Mouse (Mus musculus) testis, postnatal 14 days (tissue): ENCODE data around the gene Btnl4.
A peak's percentile ranks its signal among the peaks of the same experiment; 100 is the strongest.
"Not testable (repeated sequence)": the region's sequence is repeated elsewhere in the genome, so short reads cannot be mapped to it uniquely, and the experiment has no call there.

Source experiments
- DNase-seq: peaks from one replicate; pipeline ENCODE4 v3.0.0; 2021; ENCODE audit warnings: low spot score

Btnl4 gene

GRCm38 (mm10) chr17:34477238-34478013 is at the start of gene Btnl4:
TSS of gene Btnl4 (minus strand) at chr17:34477318.
- not testable (repeated sequence) for DNase-seq

GRCm38 (mm10) chr17:34519001-34519400 is 41.9 kb upstream of the Btnl4 start:
- DNase-seq, result no peak

GRCm38 (mm10) chr17:34518571-34518970 is 41.5 kb upstream of the Btnl4 start:
- not testable (repeated sequence) for DNase-seq

- no peak for DNase-seq
Measured at GRCm38 (mm10) chr17:34517795-34518194, 40.7 kb upstream of the Btnl4 start.

GRCm38 (mm10) chr17:34517252-34517651 is 40.1 kb upstream of the Btnl4 start, which contains the start of gene Btnl6:
TSS of gene Btnl6 (minus strand) at chr17:34517352.
- DNase-seq, result no peak

- DNase-seq, result no peak
Measured at GRCm38 (mm10) chr17:34516514-34516913, 39.4 kb upstream of the Btnl4 start.

GRCm38 (mm10) chr17:34511723-34512122 is 34.6 kb upstream of the Btnl4 start:
- not testable (repeated sequence) for DNase-seq

GRCm38 (mm10) chr17:34507591-34507990 is 30.5 kb upstream of the Btnl4 start:
- peak; percentile 26 for DNase-seq

GRCm38 (mm10) chr17:34497726-34498125 is 20.6 kb upstream of the Btnl4 start:
- not testable (repeated sequence) for DNase-seq

GRCm38 (mm10) chr17:34497319-34497718 is 20.2 kb upstream of the Btnl4 start:
- not testable (repeated sequence) for DNase-seq

- DNase-seq, result no peak
Measured at GRCm38 (mm10) chr17:34496539-34496938, 19.4 kb upstream of the Btnl4 start.

GRCm38 (mm10) chr17:34495156-34495555 is 18.0 kb upstream of the Btnl4 start:
- DNase-seq, result not testable (repeated sequence)

- no peak for DNase-seq
Measured at GRCm38 (mm10) chr17:34492796-34493195, 15.7 kb upstream of the Btnl4 start.

- no peak for DNase-seq
Measured at GRCm38 (mm10) chr17:34476427-34476826, 691 bp downstream of the Btnl4 start.

- DNase-seq, result no peak
Measured at GRCm38 (mm10) chr17:34475060-34475459, 2.1 kb downstream of the Btnl4 start.

- no peak for DNase-seq
Measured at GRCm38 (mm10) chr17:34470491-34470890, 6.6 kb downstream of the Btnl4 start.

- DNase-seq, result not testable (repeated sequence)
Measured at GRCm38 (mm10) chr17:34465906-34466305, 11.2 kb downstream of the Btnl4 start.

- no peak for DNase-seq
Measured at GRCm38 (mm10) chr17:34459255-34459654, 17.9 kb downstream of the Btnl4 start.

- no peak for DNase-seq
Measured at GRCm38 (mm10) chr17:34457668-34458067, 19.4 kb downstream of the Btnl4 start.

- no peak for DNase-seq
Measured at GRCm38 (mm10) chr17:34448473-34449041, 28.6 kb downstream of the Btnl4 start.

- DNase-seq, result no peak
Measured at GRCm38 (mm10) chr17:34441990-34442389, 35.1 kb downstream of the Btnl4 start.

GRCm38 (mm10) chr17:34439795-34440194 is 37.3 kb downstream of the Btnl4 start:
- DNase-seq, result no peak

GRCm38 (mm10) chr17:34438588-34438987 is 38.5 kb downstream of the Btnl4 start:
- DNase-seq, result no peak
